Mouse (Mus musculus) stomach, embryonic 15.5 days (tissue): ENCODE measurements around the gene Slc25a15. TPM values are rescaled to one million over a fixed set of nuclear protein-coding genes. Genes with fewer than 3 reads are reported as not detected.

Experiments used
- ATAC-seq: fragments of 200-750 bp; cut with Nextera tagmentation; 2 replicates; pipeline ENCODE4 v1.8.0; 2017; ENCODE audit warnings: low read depth, moderate number of reproducible peaks, moderate TSS enrichment; ENCODE audit not compliant: insufficient read depth, low FRiP score
- H3K27ac ChIP-seq: fragments of 300-500 bp; sonication (generic); 2 replicates; pipeline ENCODE4 v1.5.1; 2015; ENCODE audit warnings: mild to moderate bottlenecking, inconsistent platforms
- H3K27me3 ChIP-seq: fragments of 300-500 bp; sonication (generic); replicated peaks from 2 replicates; pipeline ENCODE4 v1.6.1; 2015; ENCODE audit warnings: inconsistent platforms
- H3K36me3 ChIP-seq: fragments of 300-500 bp; sonication (generic); 2 replicates; pipeline ENCODE4 v1.6.1; 2015; ENCODE audit warnings: inconsistent platforms
- H3K4me1 ChIP-seq: fragments of 300-500 bp; sonication (generic); 2 replicates; pipeline ENCODE4 v1.6.1; 2015; ENCODE audit warnings: inconsistent platforms
- H3K4me2 ChIP-seq: fragments of 300-500 bp; sonication (generic); 2 replicates; pipeline ENCODE4 v1.6.1; 2015; ENCODE audit warnings: mild to moderate bottlenecking, inconsistent platforms
- H3K4me3 ChIP-seq: fragments of 300-500 bp; sonication (generic); replicated peaks from 2 replicates; pipeline ENCODE4 v1.5.1; 2015; ENCODE audit warnings: inconsistent platforms
- H3K9ac ChIP-seq: fragments of 300-500 bp; sonication (generic); 2 replicates; pipeline ENCODE4 v1.6.1; 2015; ENCODE audit warnings: inconsistent platforms
- H3K9me3 ChIP-seq: fragments of 300-500 bp; sonication (generic); 2 replicates; pipeline ENCODE4 v1.6.1; 2016; ENCODE audit warnings: inconsistent platforms
- WGBS: fragments of 180-500 bp; shearing (Covaris S2); methylation state at CpG from one replicate; pipeline ENCODE4 v1.1.7; 2015; 5-methylcytosine and 5-hydroxymethylcytosine counted together
- polyA plus RNA-seq: library from polyadenylated mRNA; unstranded; fragments of >200 nt; fragmentation: Nextera tagmentation; extraction: Ambion mirVana; gene quantifications from 2 replicates; pipeline ENCODE4 v1.2.1, GENCODE M21; 2015

The Slc25a15 gene
- polyA plus RNA-seq = 34.2 and 40.7 TPM in 2 replicates

DNA sequence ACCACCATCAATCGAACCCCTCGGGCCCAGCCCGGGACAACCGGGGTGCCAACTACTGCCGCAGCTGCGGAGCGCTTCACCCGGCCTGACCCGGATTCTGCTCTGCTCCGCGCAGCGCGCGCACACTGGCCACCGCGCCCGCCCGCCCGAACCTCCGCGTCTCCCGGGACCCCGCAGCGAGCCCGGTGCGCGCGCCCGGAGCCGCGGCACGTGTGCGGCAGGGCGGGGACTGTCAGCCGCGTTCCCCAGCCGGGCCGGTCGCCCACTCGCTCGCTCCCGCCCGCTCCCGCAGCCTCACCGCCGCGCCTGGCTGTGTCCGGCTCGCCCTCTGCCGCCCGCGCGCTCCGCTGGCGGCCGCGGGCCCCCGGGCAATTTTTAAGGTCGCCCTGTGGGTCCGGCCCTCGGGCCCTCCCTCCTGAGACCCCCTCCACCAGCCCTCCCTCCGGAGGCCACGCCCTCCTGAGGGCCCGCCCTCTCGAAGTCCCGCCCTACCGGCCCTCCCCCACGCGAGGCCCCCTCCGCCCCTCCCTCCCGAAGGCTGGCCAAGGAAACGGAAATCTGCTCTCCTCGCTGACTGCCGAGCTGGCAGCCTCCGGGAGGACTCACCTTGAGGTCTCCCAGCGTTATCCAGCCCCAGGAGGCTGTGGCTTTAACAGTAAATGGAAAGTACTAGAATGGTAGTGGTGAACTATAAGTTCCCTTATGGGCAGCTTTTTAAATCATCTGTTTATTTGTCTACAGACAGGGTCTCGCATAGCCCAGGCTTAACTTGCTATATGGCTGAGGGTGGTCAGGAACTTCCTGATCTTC, at the start of gene Slc25a15:
Gene Slc25a15 (minus strand): TSS at position 456 of the 810 bp plus-strand sequence.
- H3K4me2 ChIP-seq = peak within 1 kb of the TSS; percentile 80
- H3K27me3 ChIP-seq = no peaks in the 10 kb centered on the region
- peak within 1 kb of the TSS; percentile 86 for H3K4me3 ChIP-seq
- no peaks in the 10 kb centered on the region for H3K9me3 ChIP-seq
- peak within 1 kb of the TSS; percentile 90 for H3K27ac ChIP-seq
- under 1% methylated on average over 61 of the region's 77 CpGs for WGBS
- no peaks in the 10 kb centered on the region for H3K36me3 ChIP-seq
- peak; percentile 92 for ATAC-seq
- peak within 1 kb of the TSS; percentile 69 for H3K9ac ChIP-seq
- H3K4me1 ChIP-seq = 0 out of 2 replicates have a peak, but pooled peaks cover 6% of the 10 kb centered on the region

DNA sequence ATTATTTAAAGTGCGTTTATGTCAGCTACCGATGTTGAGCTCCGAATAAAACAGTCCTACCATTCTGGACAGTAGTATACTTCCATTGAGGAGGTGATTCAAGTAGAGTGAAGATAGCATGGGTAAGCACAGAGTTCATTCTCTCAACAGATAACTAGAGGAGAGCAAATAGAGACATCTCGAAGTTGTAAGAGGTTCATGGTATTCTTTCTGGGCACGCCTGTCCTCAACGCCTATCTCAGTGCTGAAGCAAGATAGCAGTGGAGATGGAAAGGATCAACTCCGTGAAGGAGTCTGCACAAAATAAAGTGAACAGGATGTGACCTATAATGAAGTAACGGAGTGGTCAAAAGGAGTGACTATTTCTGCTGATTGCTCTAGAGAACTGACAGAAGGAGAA, 13.6 kb upstream of the Slc25a15 start:
- H3K27ac ChIP-seq = peak overlapping the region; percentile 75; the same call in 1 of the 2 replicates
- H3K36me3 ChIP-seq = 0 out of 2 replicates have a peak, but pooled peaks cover 4% of the 10 kb centered on the region
- peak overlapping the region; percentile 67 for H3K4me2 ChIP-seq
- H3K4me1 ChIP-seq = 0 out of 2 replicates have a peak, but pooled peaks cover 6% of the 10 kb centered on the region
- 19% methylated on average over 8 of the region's 8 CpGs for WGBS
- no peaks in the 10 kb centered on the region for H3K9me3 ChIP-seq
- peak overlapping the region; percentile 75 for H3K4me3 ChIP-seq
- H3K9ac ChIP-seq = peak overlapping the region; percentile 72
- ATAC-seq = no peak
- no peaks in the 10 kb centered on the region for H3K27me3 ChIP-seq

DNA sequence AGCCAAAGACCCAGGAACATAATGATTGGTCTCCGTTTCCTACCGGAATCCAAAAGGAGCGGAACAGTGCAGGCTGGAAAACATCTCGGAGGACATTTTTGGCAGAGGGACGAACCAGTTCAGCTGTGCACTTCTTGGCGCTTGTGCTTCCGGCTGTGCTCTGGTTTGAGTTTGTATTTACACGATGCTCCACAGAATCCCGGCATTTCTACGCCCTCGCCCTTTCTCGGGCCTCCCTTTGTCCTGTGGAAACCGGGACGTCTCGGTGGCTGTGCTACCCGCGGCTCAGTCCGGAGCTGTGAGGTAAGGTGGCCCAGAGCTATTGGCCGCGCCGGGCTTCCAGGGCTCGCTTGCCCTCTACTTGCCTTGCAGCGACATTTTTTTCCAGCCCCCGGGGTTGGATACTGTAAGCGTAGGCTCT, 12.9 kb upstream of the Slc25a15 start, which contains the start of gene Mrps31:
Gene Mrps31 (plus strand): TSS at position 80 of the 421 bp plus-strand sequence.
- peak; percentile 87; the same call in 1 of the 2 replicates for ATAC-seq
- Histone ChIP-seq H3K36me3 (0 out of 2 replicates have a peak, but pooled peaks cover 4% of the 10 kb centered on the region), H3K4me1 (0 out of 2 replicates have a peak, but pooled peaks cover 6% of the 10 kb centered on the region), H3K4me2 (peak within 1 kb of the TSS; percentile 67), H3K27me3 (no peaks in the 10 kb centered on the region), H3K9me3 (no peaks in the 10 kb centered on the region), H3K9ac (peak within 1 kb of the TSS; percentile 72), H3K4me3 (peak within 1 kb of the TSS; percentile 75), H3K27ac (peak within 1 kb of the TSS; percentile 75)
- 0% methylated on average over 25 of the region's 25 CpGs for WGBS

DNA sequence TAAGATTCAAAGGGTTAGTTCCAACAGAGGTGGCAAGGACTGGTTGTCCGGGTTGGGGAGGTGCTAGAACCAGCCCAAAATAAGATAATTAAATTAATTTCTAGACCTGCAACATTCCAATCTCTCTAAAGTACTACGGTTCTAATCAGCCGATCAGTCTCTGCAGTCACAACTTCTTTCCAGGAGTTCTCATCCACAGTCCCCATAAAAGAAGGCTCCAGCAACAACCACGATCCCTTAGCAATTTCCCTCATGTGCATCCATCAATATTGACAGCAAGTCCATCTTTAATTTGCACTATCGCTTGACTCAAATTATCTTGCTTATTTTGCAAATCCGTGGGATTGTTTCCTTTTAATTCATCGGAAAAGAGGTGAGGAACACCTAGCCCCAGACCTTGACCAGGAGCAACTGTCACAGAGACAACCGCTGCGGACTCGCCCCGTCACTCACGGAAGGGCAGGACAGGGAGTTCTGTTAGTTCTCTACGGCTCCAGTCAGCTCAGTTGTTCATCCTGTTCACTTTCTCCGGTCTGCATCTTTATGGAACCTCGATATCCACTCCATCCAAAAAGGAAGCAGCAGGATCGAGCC, 12.4 kb upstream of the Slc25a15 start:
- Histone ChIP-seq H3K4me3 (peak overlapping the region; percentile 75), H3K27me3 (no peaks in the 10 kb centered on the region), H3K4me2 (peak overlapping the region; percentile 67), H3K27ac (peak overlapping the region; percentile 55; the same call in 1 of the 2 replicates), H3K36me3 (0 out of 2 replicates have a peak, but pooled peaks cover 3% of the 10 kb centered on the region), H3K4me1 (0 out of 2 replicates have a peak, but pooled peaks cover 6% of the 10 kb centered on the region), H3K9me3 (no peaks in the 10 kb centered on the region), H3K9ac (0 out of 2 replicates have a peak overlapping the region, but pooled peaks have one; percentile 48)
- no peak for ATAC-seq
- 16% methylated on average over 16 of the region's 16 CpGs for WGBS

DNA sequence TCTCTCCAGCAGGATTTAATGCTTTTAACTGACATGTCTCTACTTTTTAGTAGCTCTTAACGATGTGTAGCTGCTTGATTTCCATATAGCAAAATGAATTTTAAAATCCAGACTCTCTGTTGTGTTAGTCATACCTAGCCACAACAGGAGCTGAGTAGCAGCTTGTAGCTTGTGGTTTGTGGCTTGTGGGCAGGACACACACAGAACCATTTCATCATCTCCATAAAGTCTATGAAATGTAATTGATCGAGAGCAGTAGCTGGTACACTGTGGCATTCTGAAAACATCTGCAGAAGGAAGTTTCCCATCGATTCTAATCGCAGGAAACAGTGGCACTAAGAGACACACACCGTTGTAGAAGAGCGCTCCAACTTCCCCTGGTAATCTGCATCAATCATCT, 7.3 kb upstream of the Slc25a15 start:
- H3K27me3 ChIP-seq = no peaks in the 10 kb centered on the region
- no peaks in the 10 kb centered on the region for H3K36me3 ChIP-seq
- WGBS = 60% methylated on average over 6 of the region's 6 CpGs
- no peaks in the 10 kb centered on the region for H3K9me3 ChIP-seq
- H3K27ac ChIP-seq = no peak overlapping the region
- H3K4me2 ChIP-seq = no peak overlapping the region
- ATAC-seq = no peak
- H3K4me1 ChIP-seq = no peaks in the 10 kb centered on the region
- no peak overlapping the region for H3K9ac ChIP-seq
- H3K4me3 ChIP-seq = no peak overlapping the region

DNA sequence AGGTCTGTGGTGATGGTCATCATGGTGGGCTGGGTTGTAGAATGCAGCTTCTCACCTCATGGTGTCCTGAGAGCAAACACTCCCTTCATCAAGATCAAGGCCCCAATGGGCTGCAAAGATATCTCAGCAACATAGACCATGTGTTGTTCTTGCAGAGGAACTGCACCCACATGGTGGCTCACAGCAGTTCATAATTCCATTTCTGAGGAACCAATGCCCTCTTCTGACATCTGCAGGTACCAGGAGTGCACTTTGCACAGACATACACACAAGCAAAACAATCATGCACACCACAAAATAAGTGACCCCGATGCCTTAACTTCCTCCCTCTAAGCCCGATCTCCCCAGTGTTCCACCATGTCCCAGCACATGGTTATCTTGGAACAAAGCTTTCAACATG, 4.8 kb upstream of the Slc25a15 start:
- H3K27me3 ChIP-seq = no peaks in the 10 kb centered on the region
- no peaks in the 10 kb centered on the region for H3K36me3 ChIP-seq
- no peak overlapping the region for H3K4me3 ChIP-seq
- ATAC-seq = no peak
- no peak overlapping the region for H3K4me2 ChIP-seq
- 0 out of 2 replicates have a peak, but pooled peaks cover 6% of the 10 kb centered on the region for H3K4me1 ChIP-seq
- H3K9me3 ChIP-seq = no peaks in the 10 kb centered on the region
- no peak overlapping the region for H3K9ac ChIP-seq
- no peak overlapping the region for H3K27ac ChIP-seq
- WGBS = 83% methylated on average over 2 of the region's 2 CpGs

DNA sequence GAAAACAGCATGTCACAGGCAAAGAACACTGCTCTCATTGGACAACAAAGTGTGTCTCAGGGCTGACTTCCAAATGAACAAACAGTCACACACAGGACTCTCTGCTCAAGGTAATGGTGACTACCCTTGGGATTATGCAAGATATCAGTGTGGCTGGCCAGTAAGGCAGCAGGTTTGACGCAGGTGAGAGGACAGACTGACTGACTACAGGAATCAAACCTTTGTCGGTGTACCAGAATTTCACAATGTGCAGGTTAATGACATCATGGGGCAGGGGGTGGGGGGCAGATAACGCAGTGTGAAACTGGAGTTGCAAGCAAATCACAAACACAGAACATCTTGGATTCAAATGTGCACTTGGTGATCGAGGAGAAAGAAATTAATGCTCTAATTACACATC, 2.2 kb upstream of the Slc25a15 start:
- Histone ChIP-seq H3K27ac (no peak overlapping the region), H3K4me3 (no peak overlapping the region), H3K9ac (no peak overlapping the region), H3K36me3 (no peaks in the 10 kb centered on the region), H3K9me3 (no peaks in the 10 kb centered on the region), H3K4me1 (0 out of 2 replicates have a peak, but pooled peaks cover 6% of the 10 kb centered on the region), H3K4me2 (no peak overlapping the region), H3K27me3 (no peaks in the 10 kb centered on the region)
- no peak for ATAC-seq
- 88% methylated on average over 4 of the region's 4 CpGs for WGBS

DNA sequence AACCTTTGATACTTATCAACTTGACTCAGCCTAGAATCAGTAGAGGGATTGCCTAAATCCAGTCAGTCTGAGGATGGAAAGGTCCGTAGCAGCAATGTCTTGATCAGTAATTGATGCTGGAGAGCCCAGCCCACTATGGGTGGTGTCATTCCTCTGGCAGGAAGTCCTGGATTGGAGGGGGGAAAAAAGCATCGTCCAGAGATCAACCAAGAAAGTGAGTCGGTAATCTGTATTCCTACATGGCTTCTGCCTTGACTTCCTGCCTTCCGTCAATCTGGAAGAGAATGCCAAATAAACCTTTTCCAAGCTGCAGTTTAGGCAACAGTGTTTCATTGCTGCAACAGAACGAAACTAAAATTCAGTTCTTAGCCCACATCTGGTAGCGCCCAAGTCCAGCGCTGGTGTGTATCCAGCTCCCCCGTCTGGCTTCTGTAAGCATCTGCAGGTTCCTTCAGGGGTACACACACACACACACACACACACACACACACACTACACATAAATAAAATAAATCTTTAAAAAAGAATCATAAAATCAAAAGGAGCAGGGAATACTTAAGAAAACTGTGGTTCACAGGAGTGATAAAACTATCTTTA, 986 bp upstream of the Slc25a15 start:
- peak overlapping the region; percentile 86 for H3K4me3 ChIP-seq
- H3K27ac ChIP-seq = peak overlapping the region; percentile 90
- H3K9me3 ChIP-seq = no peaks in the 10 kb centered on the region
- no peaks in the 10 kb centered on the region for H3K27me3 ChIP-seq
- ATAC-seq = no peak
- H3K36me3 ChIP-seq = no peaks in the 10 kb centered on the region
- no peak overlapping the region for H3K9ac ChIP-seq
- H3K4me2 ChIP-seq = peak overlapping the region; percentile 80
- H3K4me1 ChIP-seq = 0 out of 2 replicates have a peak, but pooled peaks cover 6% of the 10 kb centered on the region
- 79% methylated on average over 8 of the region's 8 CpGs for WGBS

DNA sequence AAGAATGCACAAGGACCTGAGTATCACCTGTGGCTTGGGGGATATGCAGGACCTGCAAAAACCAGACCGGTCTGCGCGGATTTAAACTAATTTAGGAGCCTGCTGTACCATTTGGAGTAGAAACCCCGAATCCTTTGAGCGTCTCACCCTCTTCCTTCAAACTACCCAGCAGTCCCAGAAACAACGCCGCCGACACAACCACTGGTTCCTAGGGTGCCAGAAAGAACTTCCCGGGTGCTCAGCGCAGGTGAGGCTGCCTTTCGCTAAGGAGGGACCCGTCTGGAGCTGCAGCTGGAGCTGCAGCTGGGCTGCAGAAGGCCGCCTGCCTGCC, 621 bp downstream of the Slc25a15 start:
- Histone ChIP-seq H3K9ac (peak overlapping the region; percentile 69), H3K4me2 (peak overlapping the region; percentile 80), H3K36me3 (no peaks in the 10 kb centered on the region), H3K4me3 (peak overlapping the region; percentile 86), H3K4me1 (0 out of 2 replicates have a peak, but pooled peaks cover 6% of the 10 kb centered on the region), H3K9me3 (no peaks in the 10 kb centered on the region), H3K27me3 (no peaks in the 10 kb centered on the region), H3K27ac (peak overlapping the region; percentile 90; the same call in 1 of the 2 replicates)
- under 1% methylated on average over 13 of the region's 13 CpGs for WGBS
- no peak for ATAC-seq

DNA sequence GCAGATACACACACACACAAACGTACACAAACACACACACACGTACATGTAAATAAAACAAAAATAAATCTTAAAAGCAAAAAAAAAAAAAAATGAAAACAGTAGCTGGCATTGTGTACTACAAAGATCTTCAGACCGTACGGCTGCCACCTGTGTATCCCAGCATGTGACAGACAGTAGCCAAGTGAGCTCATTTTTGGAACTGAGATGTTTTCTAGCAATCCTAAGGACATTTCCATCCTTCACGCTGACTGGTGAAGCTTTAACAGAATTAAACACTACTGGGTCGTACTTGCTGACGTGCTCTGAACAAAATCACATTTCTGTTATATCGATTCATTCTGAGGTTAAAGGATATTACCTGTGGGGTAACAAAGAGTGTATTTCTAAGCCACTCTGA, 3.1 kb downstream of the Slc25a15 start:
- Histone ChIP-seq H3K27me3 (no peaks in the 10 kb centered on the region), H3K9ac (no peak overlapping the region), H3K9me3 (no peaks in the 10 kb centered on the region), H3K4me2 (no peak overlapping the region), H3K27ac (no peak overlapping the region), H3K4me1 (0 out of 2 replicates have a peak, but pooled peaks cover 6% of the 10 kb centered on the region), H3K4me3 (no peak overlapping the region), H3K36me3 (peaks cover 7% of the 10 kb centered on the region; the same call in 1 of the 2 replicates)
- 92% methylated on average over 8 of the region's 8 CpGs for WGBS
- ATAC-seq = no peak

DNA sequence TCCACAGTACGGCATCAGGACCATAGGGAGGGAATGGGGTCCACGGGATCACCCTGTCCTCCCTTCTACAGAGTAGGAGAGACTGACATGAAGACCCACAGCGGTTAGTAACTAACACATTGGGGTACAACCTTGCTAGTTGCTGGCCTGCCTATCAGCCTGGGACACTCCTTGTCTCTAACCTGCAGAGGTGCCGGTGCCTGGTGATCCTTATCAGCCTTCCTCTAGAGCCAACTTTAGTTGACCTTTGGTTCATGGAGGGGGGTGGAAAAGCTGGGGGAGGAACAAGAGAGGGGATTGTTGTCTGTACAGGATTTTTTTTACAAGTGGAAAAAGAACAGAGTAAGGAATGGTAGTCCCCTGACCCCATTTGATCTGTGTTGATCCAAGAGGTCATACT, 3.9 kb downstream of the Slc25a15 start:
- WGBS = 66% methylated on average over 4 of the region's 4 CpGs
- Histone ChIP-seq H3K36me3 (peaks cover 15% of the 10 kb centered on the region), H3K27me3 (no peaks in the 10 kb centered on the region), H3K4me3 (no peak overlapping the region), H3K9me3 (no peaks in the 10 kb centered on the region), H3K27ac (no peak overlapping the region), H3K4me1 (0 out of 2 replicates have a peak, but pooled peaks cover 6% of the 10 kb centered on the region), H3K4me2 (no peak overlapping the region), H3K9ac (no peak overlapping the region)
- no peak for ATAC-seq
